Mouse (Mus musculus): Measurements from ENCODE around the gene Tnfrsf25. TPM values are rescaled to one million over a fixed set of nuclear protein-coding genes. Genes with fewer than 3 reads are reported as not detected.
A peak's percentile ranks its signal among the peaks of the same experiment; 100 is the strongest.

The Tnfrsf25 gene
- polyA plus RNA-seq, 1 experiment from 2014 or later: 0.80 TPM

- ATAC-seq: no peak
- H3K9ac ChIP-seq (ENCODE audit: low read depth, low read length): peak overlapping the region; percentile 61
- H3K4me3 ChIP-seq (ENCODE audit: low read length): peak overlapping the region; percentile 34
- no peaks in the 10 kb centered on the region for H3K36me3 ChIP-seq (ENCODE audit: control insufficient read depth, insufficient read depth, low read length)
- H3K4me1 ChIP-seq (ENCODE audit: control insufficient read depth, insufficient read depth, low read depth, low read length): peaks cover 25% of the 10 kb centered on the region
- no peaks in the 10 kb centered on the region for H3K9me3 ChIP-seq (ENCODE audit: control insufficient read depth, low read length)
- H3K4me2 ChIP-seq (ENCODE audit: low read length): peak overlapping the region; percentile 54
- H3K27me3 ChIP-seq (replicated peaks; ENCODE audit: control insufficient read depth, insufficient read depth, low read length): peaks cover 90% of the 10 kb centered on the region
- WGBS: 4% methylated on average over 52 of the region's 56 CpGs
- H3K27ac ChIP-seq (ENCODE audit: low read depth, low read length): no peak overlapping the region
Measured at GRCm38 (mm10) chr4:152125161-152126025, 9.7 kb downstream of the Tnfrsf25 start.

GRCm38 (mm10) chr4:152126026-152126920, 10.5 kb downstream of the Tnfrsf25 start:
- Histone ChIP-seq H3K4me1 (ENCODE audit: control insufficient read depth, insufficient read depth, low read depth, low read length) (peaks cover 25% of the 10 kb centered on the region), H3K4me2 (ENCODE audit: low read length) (peak overlapping the region; percentile 54), H3K9ac (ENCODE audit: low read depth, low read length) (peak overlapping the region; percentile 61), H3K27me3 (replicated peaks; ENCODE audit: control insufficient read depth, insufficient read depth, low read length) (peaks cover 88% of the 10 kb centered on the region), H3K27ac (ENCODE audit: low read depth, low read length) (no peak overlapping the region), H3K4me3 (ENCODE audit: low read length) (peak overlapping the region; percentile 34), H3K36me3 (ENCODE audit: control insufficient read depth, insufficient read depth, low read length) (no peaks in the 10 kb centered on the region), H3K9me3 (ENCODE audit: control insufficient read depth, low read length) (no peaks in the 10 kb centered on the region)
- WGBS: 3% methylated on average over 60 of the region's 65 CpGs
- ATAC-seq: no peak

GRCm38 (mm10) chr4:152127884-152128283, 12.2 kb downstream of the Tnfrsf25 start:
- H3K4me3 ChIP-seq (ENCODE audit: low read length): no peak overlapping the region
- H3K27ac ChIP-seq (ENCODE audit: low read depth, low read length): no peak overlapping the region
- H3K4me2 ChIP-seq (ENCODE audit: low read length): no peak overlapping the region
- peaks cover 28% of the 10 kb centered on the region for H3K4me1 ChIP-seq (ENCODE audit: control insufficient read depth, insufficient read depth, low read depth, low read length)
- H3K27me3 ChIP-seq (replicated peaks; ENCODE audit: control insufficient read depth, insufficient read depth, low read length): peaks cover 87% of the 10 kb centered on the region
- H3K9ac ChIP-seq (ENCODE audit: low read depth, low read length): no peak overlapping the region
- ATAC-seq: no peak
- no peaks in the 10 kb centered on the region for H3K9me3 ChIP-seq (ENCODE audit: control insufficient read depth, low read length)
- 79% methylated on average over 11 of the region's 11 CpGs for WGBS
- no peaks in the 10 kb centered on the region for H3K36me3 ChIP-seq (ENCODE audit: control insufficient read depth, insufficient read depth, low read length)

GRCm38 (mm10) chr4:152128784-152129183, 13.1 kb downstream of the Tnfrsf25 start:
- ATAC-seq: no peak
- Histone ChIP-seq H3K27ac (ENCODE audit: low read depth, low read length) (no peak overlapping the region), H3K9ac (ENCODE audit: low read depth, low read length) (no peak overlapping the region), H3K4me2 (ENCODE audit: low read length) (no peak overlapping the region), H3K4me1 (ENCODE audit: control insufficient read depth, insufficient read depth, low read depth, low read length) (peaks cover 28% of the 10 kb centered on the region), H3K4me3 (ENCODE audit: low read length) (no peak overlapping the region), H3K9me3 (ENCODE audit: control insufficient read depth, low read length) (no peaks in the 10 kb centered on the region), H3K27me3 (replicated peaks; ENCODE audit: control insufficient read depth, insufficient read depth, low read length) (peaks cover 85% of the 10 kb centered on the region), H3K36me3 (ENCODE audit: control insufficient read depth, insufficient read depth, low read length) (no peaks in the 10 kb centered on the region)
- 60% methylated on average over 5 of the region's 5 CpGs for WGBS

GRCm38 (mm10) chr4:152129395-152129930, 13.7 kb downstream of the Tnfrsf25 start:
- no peak overlapping the region for H3K4me3 ChIP-seq (ENCODE audit: low read length)
- peaks cover 85% of the 10 kb centered on the region for H3K27me3 ChIP-seq (replicated peaks; ENCODE audit: control insufficient read depth, insufficient read depth, low read length)
- no peak overlapping the region for H3K9ac ChIP-seq (ENCODE audit: low read depth, low read length)
- H3K4me2 ChIP-seq (ENCODE audit: low read length): no peak overlapping the region
- H3K36me3 ChIP-seq (ENCODE audit: control insufficient read depth, insufficient read depth, low read length): no peaks in the 10 kb centered on the region
- H3K4me1 ChIP-seq (ENCODE audit: control insufficient read depth, insufficient read depth, low read depth, low read length): peaks cover 28% of the 10 kb centered on the region
- 30% methylated on average over 13 of the region's 13 CpGs for WGBS
- ATAC-seq: no peak
- no peaks in the 10 kb centered on the region for H3K9me3 ChIP-seq (ENCODE audit: control insufficient read depth, low read length)
- no peak overlapping the region for H3K27ac ChIP-seq (ENCODE audit: low read depth, low read length)

GRCm38 (mm10) chr4:152130771-152131653, 15.3 kb downstream of the Tnfrsf25 start:
- Histone ChIP-seq H3K27ac (ENCODE audit: low read depth, low read length) (no peak overlapping the region), H3K4me1 (ENCODE audit: control insufficient read depth, insufficient read depth, low read depth, low read length) (peaks cover 17% of the 10 kb centered on the region), H3K4me2 (ENCODE audit: low read length) (peak overlapping the region; percentile 57), H3K9ac (ENCODE audit: low read depth, low read length) (peak overlapping the region; percentile 22; the same call in 1 of the 2 replicates), H3K4me3 (ENCODE audit: low read length) (peak overlapping the region; percentile 33), H3K27me3 (replicated peaks; ENCODE audit: control insufficient read depth, insufficient read depth, low read length) (peaks cover 73% of the 10 kb centered on the region), H3K36me3 (ENCODE audit: control insufficient read depth, insufficient read depth, low read length) (no peaks in the 10 kb centered on the region), H3K9me3 (ENCODE audit: control insufficient read depth, low read length) (no peaks in the 10 kb centered on the region)
- WGBS: under 1% methylated on average over 77 of the region's 85 CpGs
- ATAC-seq: peak; percentile 86

GRCm38 (mm10) chr4:152131809-152132771, 16.4 kb downstream of the Tnfrsf25 start:
- H3K9ac ChIP-seq (ENCODE audit: low read depth, low read length): no peak overlapping the region
- H3K27me3 ChIP-seq (replicated peaks; ENCODE audit: control insufficient read depth, insufficient read depth, low read length): peaks cover 65% of the 10 kb centered on the region
- no peak overlapping the region; the same call in 1 of the 2 replicates for H3K4me3 ChIP-seq (ENCODE audit: low read length)
- ATAC-seq: no peak
- peaks cover 11% of the 10 kb centered on the region for H3K4me1 ChIP-seq (ENCODE audit: control insufficient read depth, insufficient read depth, low read depth, low read length)
- H3K4me2 ChIP-seq (ENCODE audit: low read length): peak overlapping the region; percentile 1; the same call in 1 of the 2 replicates
- no peaks in the 10 kb centered on the region for H3K36me3 ChIP-seq (ENCODE audit: control insufficient read depth, insufficient read depth, low read length)
- H3K27ac ChIP-seq (ENCODE audit: low read depth, low read length): no peak overlapping the region
- no peaks in the 10 kb centered on the region for H3K9me3 ChIP-seq (ENCODE audit: control insufficient read depth, low read length)
- WGBS: 5% methylated on average over 50 of the region's 50 CpGs
